17 mouse cellular contexts compared by ENCODE assay signal in the genomic region with DNA sequence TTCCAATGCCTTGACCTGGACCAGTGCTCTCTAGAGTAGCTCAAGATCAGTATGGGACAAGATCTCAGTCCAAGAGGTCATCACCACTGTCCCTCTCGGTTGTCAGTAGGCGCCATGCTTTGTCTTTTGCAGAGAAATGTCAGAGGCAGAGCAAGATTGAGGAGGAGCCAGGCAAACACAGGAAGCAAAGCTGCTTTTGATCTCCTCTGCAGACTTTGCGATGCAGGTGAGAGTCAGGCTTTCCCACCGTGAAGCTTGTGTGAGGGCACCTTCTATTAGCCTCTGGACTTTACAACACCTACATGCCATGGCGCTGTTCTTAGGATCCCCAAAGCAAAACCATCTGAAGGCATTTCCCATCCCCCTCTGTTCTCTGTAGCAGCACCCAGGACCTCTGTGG.
DNase-seq lines count a peak whose midpoint lies in the region; ATAC-seq lines count a peak whose summit lies in the region.
"Had no signal": no experiment of that assay in that cellular context is flagged by ENCODE, and none has a peak within 500 bp of the region (broad histone marks: within the 10 kb centered on the region; RNA-seq: fewer than 3 reads in every experiment).

No protein-coding gene starts in this region.

- peak; percentile 48 for DNase-seq in induced T-regulatory cell, adult 2 months (ENCODE audit: low read depth)
- DNase-seq in thymus, postnatal 0 days (ENCODE audit: low spot score): peak; percentile 39
- peak; percentile 25 to 31 for DNase-seq in thymus, postnatal 36 days
- no peak for DNase-seq in embryo, embryonic 11 days
- no peak for DNase-seq in urinary bladder, adult 18-20 months (ENCODE audit: low spot score in 2 of 2)
- DNase-seq in adrenal gland, postnatal 25 days: no peak
- DNase-seq: adrenal gland, adult 8-10 months; cerebellum, adult 11-12 months; cerebellum, adult 9-10 months; cerebellum, postnatal 36 days; gastrocnemius, adult 2 months; gastrocnemius, postnatal 25 days; heart, postnatal 14 days had no signal

- ATAC-seq in CD4-positive, CD25-positive, alpha-beta regulatory T cell, adult 4 months: peak; percentile 61
- ATAC-seq in megakaryocyte, adult 5-6 weeks (ENCODE audit: poor library complexity, severe bottlenecking): no peak
- ATAC-seq: forebrain, embryonic 14.5 days; Patski had no signal

Comparison
In these comparisons a context has a peak if more than half of its experiments do, and no peak if none do; other contexts are left out.
1. DNase-seq: peak in induced T-regulatory cell, adult 2 months (single experiment), thymus, postnatal 0 days (single experiment) and thymus, postnatal 36 days (2 of 2); none in embryo, embryonic 11 days (single experiment), urinary bladder, adult 18-20 months (0 of 2) and adrenal gland, postnatal 25 days (single experiment).